Mouse (Mus musculus): Measurements from ENCODE around the gene Mgst1.

- TF ChIP-seq POLR2A (IDR thresholded peaks at IDR 0.05; ENCODE audit: low read depth, low read length) = no peak
- TF ChIP-seq CTCF (conservative IDR thresholded peaks at IDR 0.05; ENCODE audit: insufficient read depth, insufficient read length, low read depth, low read length) = no peak
Measured at GRCm38 (mm10) chr6:138102940-138103339, 37.2 kb upstream of the Mgst1 start.

Data from kidney, adult 2 months (tissue).